Mouse (Mus musculus) limb, embryonic 14.5 days (tissue): Measurements from ENCODE around the gene Slc35d3. TPM values are rescaled to one million over a fixed set of nuclear protein-coding genes. Genes with fewer than 3 reads are reported as not detected.

Experiments
- ATAC-seq: fragments of 200-750 bp; cut with Nextera tagmentation; 2 replicates; pipeline ENCODE4 v1.8.0; 2017; ENCODE audit warnings: low read depth, moderate number of reproducible peaks, moderate TSS enrichment; ENCODE audit not compliant: low FRiP score
- DNase-seq: peaks from one replicate; pipeline ENCODE4 v3.0.0-alpha.2; 2015; ENCODE audit warnings: low spot score
- H3K27ac ChIP-seq: fragments of 300-500 bp; sonication (generic); replicated peaks from 2 replicates; pipeline ENCODE4 v1.5.1; 2014; ENCODE audit warnings: low read depth, mild to moderate bottlenecking, low read length, moderate library complexity, mixed read lengths
- H3K27me3 ChIP-seq: fragments of 300-500 bp; sonication (generic); 2 replicates; pipeline ENCODE4 v1.6.1; 2014; ENCODE audit warnings: low read length, mixed read lengths; ENCODE audit not compliant: control insufficient read depth, insufficient read depth
- H3K36me3 ChIP-seq: fragments of 300-500 bp; sonication (generic); 2 replicates; pipeline ENCODE4 v1.6.1; 2014; ENCODE audit warnings: mild to moderate bottlenecking, low read length, moderate library complexity, mixed read lengths; ENCODE audit not compliant: control insufficient read depth, insufficient read depth
- H3K4me1 ChIP-seq: fragments of 300-500 bp; sonication (generic); 2 replicates; pipeline ENCODE4 v1.6.1; 2014; ENCODE audit warnings: antibody characterized with exemption, low read length, mixed read lengths; ENCODE audit not compliant: control insufficient read depth, insufficient read depth
- H3K4me2 ChIP-seq: fragments of 300-500 bp; sonication (generic); replicated peaks from 2 replicates; pipeline ENCODE4 v1.6.1; 2014; ENCODE audit warnings: low read depth, mild to moderate bottlenecking, low read length, moderate library complexity; ENCODE audit not compliant: severe bottlenecking
- H3K4me3 ChIP-seq: fragments of 300-500 bp; sonication (generic); replicated peaks from 2 replicates; pipeline ENCODE4 v1.5.1; 2014; ENCODE audit warnings: low read length
- H3K9ac ChIP-seq: fragments of 300-500 bp; sonication (generic); 2 replicates; pipeline ENCODE4 v1.6.1; 2014; ENCODE audit warnings: mild to moderate bottlenecking, low read depth, low read length, moderate library complexity; ENCODE audit not compliant: severe bottlenecking
- H3K9me3 ChIP-seq: fragments of 300-500 bp; sonication (generic); 2 replicates; pipeline ENCODE4 v1.6.1; 2016; ENCODE audit warnings: low read length; ENCODE audit not compliant: control insufficient read depth
- POLR2A ChIP-seq: fragments of 200-500 bp; IDR thresholded peaks from 2 replicates; pipeline ENCODE4 v1.8.0; 2012; ENCODE audit warnings: inconsistent platforms, mild to moderate bottlenecking, moderate library complexity, borderline replicate concordance; ENCODE audit not compliant: insufficient read depth, insufficient read length; ENCODE audit errors: extremely low read depth
- WGBS: fragments of 180-500 bp; shearing (Covaris S2); extraction: QIAGEN DNeasy Blood & Tissue Kit; methylation state at CpG from one replicate; pipeline ENCODE4 v1.1.7; 2014; 5-methylcytosine and 5-hydroxymethylcytosine counted together
- polyA plus RNA-seq, 2 experiments: library from polyadenylated mRNA; depleted of rRNA in 1 of 2; stranded (reverse) in 1 of 2; unstranded in 1 of 2; fragments of >200 nt; fragmentation: Nextera tagmentation in 1 of 2; extraction: Ambion mirVana in 1 of 2; gene quantifications; 2 replicates each; pipeline versions ENCODE4 v1.2.1 to v1.2.3; 2012 to 2014

Gene Slc35d3
- polyA plus RNA-seq (2012; rRNA removed) (2.3 and 2.5 TPM in 2 replicates), polyA plus RNA-seq (2014; fragmentation: Nextera tagmentation; extraction: Ambion mirVana) (1.4 and 1.6 TPM in 2 replicates)

DNA sequence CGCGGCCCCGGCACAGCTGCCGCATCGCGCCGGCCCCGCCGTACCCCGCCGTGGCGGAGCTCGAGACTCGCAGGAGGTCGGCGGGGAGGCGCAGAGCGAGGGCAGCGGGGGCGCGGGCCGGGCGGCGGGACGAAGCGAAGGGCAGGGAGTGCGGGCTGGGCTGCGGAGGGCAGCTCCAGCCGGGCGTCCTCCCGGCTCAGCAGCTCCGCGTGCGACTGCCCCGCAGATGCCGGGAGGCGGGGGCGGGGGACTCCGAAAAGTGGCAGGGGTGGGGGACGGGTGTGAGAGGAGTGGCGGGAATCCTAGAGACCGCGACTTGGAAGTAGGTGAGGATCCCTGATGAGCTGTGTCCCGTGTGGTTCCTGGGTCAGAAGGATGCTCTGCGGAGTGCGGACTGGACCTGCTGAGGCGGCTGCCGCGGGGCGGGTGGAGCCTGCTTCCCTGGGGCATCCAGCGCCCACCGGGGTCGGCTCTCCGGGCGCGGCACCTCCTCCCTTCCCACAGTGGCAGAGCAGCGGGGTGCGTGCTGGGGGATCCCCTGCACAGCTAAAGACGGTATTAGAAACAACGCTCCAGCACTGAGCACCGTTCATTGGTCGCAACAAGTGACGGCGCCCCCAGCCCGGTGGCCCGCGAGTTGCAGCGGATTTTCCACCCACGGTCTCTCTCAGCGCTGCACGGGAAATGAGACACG, at the start of gene Slc35d3:
Slc35d3 (minus strand) TSS at position 462 of the 694 bp plus-strand sequence.
- Histone ChIP-seq H3K27ac (no peak within 1 kb of the TSS), H3K9me3 (no peaks in the 10 kb centered on the region), H3K4me2 (peak within 1 kb of the TSS; percentile 99), H3K4me3 (peak within 1 kb of the TSS; percentile 56), H3K9ac (peak within 1 kb of the TSS; percentile 43), H3K27me3 (peaks cover 49% of the 10 kb centered on the region), H3K4me1 (0 out of 2 replicates have a peak, but pooled peaks cover 9% of the 10 kb centered on the region), H3K36me3 (no peaks in the 10 kb centered on the region)
- under 1% methylated on average over 45 of the region's 72 CpGs for WGBS
- ATAC-seq = peak; percentile 66
- TF ChIP-seq POLR2A = no peak
- DNase-seq = peak; percentile 32

DNA sequence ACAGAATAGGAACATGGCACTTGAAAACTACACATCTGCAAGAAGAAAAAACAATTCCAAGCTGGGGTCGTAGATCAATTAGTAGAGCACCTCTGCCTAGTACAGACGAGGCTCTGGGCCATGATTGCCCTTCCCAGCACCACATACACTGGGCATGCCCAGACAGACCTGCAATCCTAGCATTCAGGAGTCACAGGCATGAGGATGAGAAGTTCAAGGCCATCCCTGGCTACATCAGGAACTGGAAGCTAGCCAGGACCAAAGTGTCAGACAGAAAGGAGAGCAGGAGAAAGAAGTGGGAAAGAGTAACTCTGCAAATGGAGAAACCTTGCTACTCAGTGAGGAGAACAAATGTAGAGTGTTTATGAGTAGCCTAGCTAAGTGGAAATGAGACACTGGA, 48.9 kb upstream of the Slc35d3 start:
- no peaks in the 10 kb centered on the region; the same call in 1 of the 2 replicates for H3K4me1 ChIP-seq
- TF ChIP-seq POLR2A = no peak
- H3K9ac ChIP-seq = no peak overlapping the region
- no peaks in the 10 kb centered on the region for H3K9me3 ChIP-seq
- DNase-seq (no peak), ATAC-seq (no peak)
- no peaks in the 10 kb centered on the region for H3K27me3 ChIP-seq
- H3K27ac ChIP-seq = no peak overlapping the region
- no peaks in the 10 kb centered on the region for H3K36me3 ChIP-seq
- no peak overlapping the region for H3K4me3 ChIP-seq
- WGBS = 46% methylated on average over 2 of the region's 2 CpGs
- H3K4me2 ChIP-seq = no peak overlapping the region

DNA sequence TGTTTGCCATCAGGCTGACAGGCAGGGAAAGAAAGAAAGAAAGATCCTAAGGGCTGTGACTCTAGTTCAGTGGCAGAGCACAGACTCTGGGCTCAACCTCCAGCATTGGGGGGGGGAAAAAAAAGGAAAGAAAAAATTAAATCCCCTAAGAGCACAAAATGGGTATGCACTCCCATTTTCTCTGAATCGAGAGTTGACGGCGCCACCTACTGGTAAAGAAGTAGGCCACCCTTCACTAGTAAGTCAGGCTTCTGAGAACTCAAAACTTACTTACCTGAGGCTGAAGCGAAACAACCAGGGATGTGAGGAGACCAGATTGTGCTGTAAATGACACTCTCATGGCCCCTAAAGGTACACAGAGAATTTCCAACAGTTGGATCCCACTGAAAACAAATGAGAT, 42.7 kb upstream of the Slc35d3 start:
- H3K9me3 ChIP-seq = no peaks in the 10 kb centered on the region
- no peak overlapping the region for H3K4me3 ChIP-seq
- no peak overlapping the region for H3K9ac ChIP-seq
- DNase-seq (no peak), ATAC-seq (no peak)
- 19% methylated on average over 4 of the region's 4 CpGs for WGBS
- no peaks in the 10 kb centered on the region for H3K4me1 ChIP-seq
- H3K4me2 ChIP-seq = no peak overlapping the region
- no peak for TF ChIP-seq POLR2A
- no peak overlapping the region for H3K27ac ChIP-seq
- H3K36me3 ChIP-seq = peaks cover 3% of the 10 kb centered on the region; the same call in 1 of the 2 replicates
- H3K27me3 ChIP-seq = no peaks in the 10 kb centered on the region

DNA sequence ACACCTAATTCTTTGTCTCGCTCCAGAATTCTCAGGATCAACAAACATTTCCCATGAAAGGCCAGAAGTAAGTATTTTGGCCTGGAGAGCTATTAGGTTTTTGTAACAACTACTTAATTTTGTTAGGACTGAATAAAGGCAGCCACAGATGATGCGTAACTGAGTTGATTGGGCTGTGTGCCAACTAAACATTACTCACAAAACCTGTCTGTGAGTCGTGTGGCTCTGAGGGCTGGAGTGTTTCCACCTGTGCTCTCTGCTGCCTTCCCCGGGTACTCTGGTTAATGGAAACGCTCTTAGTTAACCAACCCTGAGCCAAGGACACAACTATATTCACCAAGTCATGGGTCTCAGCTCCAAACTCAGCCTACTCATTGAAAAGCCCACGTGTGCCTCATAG, 41.9 kb upstream of the Slc35d3 start:
- H3K27me3 ChIP-seq = no peaks in the 10 kb centered on the region
- H3K27ac ChIP-seq = no peak overlapping the region
- ATAC-seq (no peak), DNase-seq (no peak)
- no peak overlapping the region for H3K4me3 ChIP-seq
- no peaks in the 10 kb centered on the region for H3K9me3 ChIP-seq
- WGBS = 67% methylated on average over 6 of the region's 6 CpGs
- no peak overlapping the region for H3K9ac ChIP-seq
- peaks cover 3% of the 10 kb centered on the region; the same call in 1 of the 2 replicates for H3K36me3 ChIP-seq
- H3K4me1 ChIP-seq = no peaks in the 10 kb centered on the region
- TF ChIP-seq POLR2A = no peak
- H3K4me2 ChIP-seq = no peak overlapping the region

DNA sequence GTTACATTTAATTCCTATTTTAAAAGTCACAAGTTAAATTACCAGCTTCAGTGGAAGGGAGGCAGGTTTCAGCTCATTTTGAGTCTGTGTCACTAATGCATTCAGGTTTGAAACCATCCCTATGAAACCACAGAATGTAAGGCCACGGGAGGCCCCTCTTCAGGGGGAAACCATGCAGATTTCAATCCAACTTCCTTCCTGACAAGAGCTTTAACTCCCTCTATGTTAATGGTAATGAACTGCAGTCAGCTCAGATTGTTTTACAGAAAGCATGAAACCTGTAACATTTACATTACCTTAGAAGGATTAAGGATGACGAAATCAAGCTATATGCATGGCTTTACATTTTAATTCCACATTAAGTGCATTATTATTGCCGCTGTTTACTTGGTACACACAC, 40.4 kb upstream of the Slc35d3 start:
- DNase-seq (no peak), ATAC-seq (no peak)
- Histone ChIP-seq H3K9me3 (no peaks in the 10 kb centered on the region), H3K36me3 (peaks cover 6% of the 10 kb centered on the region; the same call in 1 of the 2 replicates), H3K4me1 (no peaks in the 10 kb centered on the region), H3K9ac (no peak overlapping the region), H3K27ac (no peak overlapping the region), H3K27me3 (no peaks in the 10 kb centered on the region), H3K4me3 (no peak overlapping the region), H3K4me2 (no peak overlapping the region)
- 64% methylated on average over 3 of the region's 3 CpGs for WGBS
- no peak for TF ChIP-seq POLR2A

DNA sequence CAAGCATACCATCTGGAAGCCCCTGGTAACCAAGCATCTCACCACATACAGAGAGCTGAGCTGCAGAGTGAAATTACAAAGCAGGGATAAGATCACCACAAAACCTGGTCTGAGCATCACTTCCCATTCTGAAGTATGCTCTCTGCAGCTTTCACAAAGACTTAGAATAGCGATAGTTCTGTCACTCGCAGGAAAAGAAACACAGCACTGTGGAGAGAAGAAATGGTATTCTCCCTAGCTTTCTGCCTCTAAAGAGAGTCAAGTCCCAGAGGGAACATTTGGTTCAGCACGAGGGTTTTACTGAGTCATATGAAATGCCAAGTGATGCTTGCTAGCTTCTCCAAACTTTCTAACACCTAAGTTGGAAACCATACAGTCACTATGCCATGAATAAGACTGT, 38.6 kb upstream of the Slc35d3 start:
- Histone ChIP-seq H3K36me3 (peaks cover 9% of the 10 kb centered on the region; the same call in 1 of the 2 replicates), H3K27ac (no peak overlapping the region), H3K4me3 (no peak overlapping the region), H3K4me1 (no peaks in the 10 kb centered on the region), H3K9ac (no peak overlapping the region), H3K4me2 (no peak overlapping the region), H3K9me3 (no peaks in the 10 kb centered on the region), H3K27me3 (no peaks in the 10 kb centered on the region)
- ATAC-seq (no peak), DNase-seq (no peak)
- 75% methylated on average over 3 of the region's 3 CpGs for WGBS
- TF ChIP-seq POLR2A = no peak
